Mouse (Mus musculus) CH12.LX (cell line): ENCODE results near the gene Tsen34. TPM values are rescaled to one million over a fixed set of nuclear protein-coding genes. Genes with fewer than 3 reads are reported as not detected.

Experiments used
- DNase-seq: peaks from one replicate; pipeline ENCODE4 v3.0.0-alpha.2; 2013; ENCODE audit errors: extremely low read depth
- H3K27ac ChIP-seq: 2 replicates; pipeline ENCODE4 v1.5.1; 2012; ENCODE audit warnings: low read depth, mild to moderate bottlenecking, control low read depth, moderate library complexity; ENCODE audit not compliant: insufficient read depth
- H3K27me3 ChIP-seq: replicated peaks from 2 replicates; pipeline ENCODE3; 2012; ENCODE audit warnings: inconsistent platforms
- H3K36me3 ChIP-seq, 2 experiments: replicated peaks in 1 of 2; 2 replicates each; pipeline versions ENCODE3 to v1.6.1; 2012; ENCODE audit warnings: inconsistent platforms in 1 of 2, low read length in 1 of 2, mild to moderate bottlenecking in 1 of 2, mixed read lengths in 1 of 2, moderate library complexity in 1 of 2; ENCODE audit not compliant: control insufficient read depth in 1 of 2, insufficient read depth in 1 of 2
- H3K4me1 ChIP-seq, 2 experiments: 2 replicates each; pipeline ENCODE4 v1.6.1; 2012; ENCODE audit warnings: inconsistent platforms in 1 of 2, moderate library complexity in 1 of 2; ENCODE audit not compliant: insufficient read depth in 2 of 2, control insufficient read depth in 1 of 2
- H3K4me2 ChIP-seq: 2 replicates; pipeline ENCODE4 v1.6.1; 2012; ENCODE audit warnings: low read depth, mild to moderate bottlenecking, control low read depth; ENCODE audit not compliant: poor library complexity, insufficient read depth, severe bottlenecking
- H3K4me3 ChIP-seq, 3 experiments: fragments of 150-350 bp in 1 of 3; sonication (generic) in 1 of 3; replicated peaks in 1 of 3; 2 replicates each; pipeline versions ENCODE3 to v1.5.1; 2011 to 2012; ENCODE audit warnings: low read depth in 2 of 3, low read length in 2 of 3, mild to moderate bottlenecking in 2 of 3, moderate library complexity in 2 of 3, control low read depth in 1 of 3, improper control_type of control experiment in 1 of 3, inconsistent platforms in 1 of 3, mixed read lengths in 1 of 3; ENCODE audit not compliant: poor library complexity in 1 of 3
- H3K79me2 ChIP-seq: replicated peaks from 2 replicates; pipeline ENCODE4 v1.6.1; 2012; ENCODE audit warnings: mild to moderate bottlenecking, moderate library complexity; ENCODE audit not compliant: control insufficient read depth, poor library complexity, insufficient read depth, severe bottlenecking; ENCODE audit errors: extremely low read depth
- H3K9ac ChIP-seq: 2 replicates; pipeline ENCODE4 v1.6.1; 2012; ENCODE audit warnings: low read depth, mild to moderate bottlenecking, control low read depth, moderate library complexity; ENCODE audit not compliant: insufficient read depth
- H3K9me3 ChIP-seq: replicated peaks from 2 replicates; pipeline ENCODE3; 2012; ENCODE audit warnings: low read length, inconsistent platforms, mixed read lengths
- BHLHE40 ChIP-seq: IDR thresholded peaks from 2 replicates; pipeline ENCODE4 v1.6.1; 2011; ENCODE audit warnings: mild to moderate bottlenecking, low read depth, low read length, improper control_type of control experiment
- CHD1 ChIP-seq: IDR thresholded peaks from 2 replicates; pipeline ENCODE4 v1.6.1; 2012; ENCODE audit warnings: low read depth, low read length, improper control_type of control experiment, inconsistent platforms
- CHD2 ChIP-seq: IDR thresholded peaks from 2 replicates; pipeline ENCODE4 v1.6.1; 2011; ENCODE audit warnings: low read length, improper control_type of control experiment
- CTCF ChIP-seq, 2 experiments: IDR thresholded peaks in 1 of 2; conservative IDR thresholded peaks in 1 of 2; 2 replicates each; pipeline ENCODE4 v1.5.1; 2011 to 2012; ENCODE audit warnings: low read depth in 2 of 2, low read length in 2 of 2, improper control_type of control experiment in 1 of 2, inconsistent platforms in 1 of 2, mild to moderate bottlenecking in 1 of 2, moderate library complexity in 1 of 2
- E2F4 ChIP-seq: IDR thresholded peaks from 2 replicates; pipeline ENCODE4 v1.6.1; 2011; ENCODE audit warnings: low read depth, low read length, improper control_type of control experiment; ENCODE audit not compliant: insufficient replicate concordance
- ELF1 ChIP-seq: IDR thresholded peaks from 2 replicates; pipeline ENCODE4 v1.6.1; 2014; ENCODE audit warnings: low read depth, mild to moderate bottlenecking, inconsistent platforms, low read length, improper control_type of control experiment
- EP300 ChIP-seq: IDR thresholded peaks from 2 replicates; pipeline ENCODE4 v1.6.1; 2011; ENCODE audit warnings: low read length, improper control_type of control experiment
- ETS1 ChIP-seq: conservative IDR thresholded peaks from 2 replicates; pipeline ENCODE4 v1.6.1; 2012; ENCODE audit warnings: low read depth, mild to moderate bottlenecking, inconsistent platforms, low read length, improper control_type of control experiment, moderate library complexity
- GABPA ChIP-seq: IDR thresholded peaks from 2 replicates; pipeline ENCODE4 v1.6.1; 2012; ENCODE audit warnings: low read depth, low read length, improper control_type of control experiment, inconsistent platforms; ENCODE audit not compliant: insufficient replicate concordance
- HCFC1 ChIP-seq: IDR thresholded peaks from 2 replicates; pipeline ENCODE4 v1.6.1; 2012; ENCODE audit warnings: low read depth, mild to moderate bottlenecking, inconsistent platforms, low read length, improper control_type of control experiment
- IRF4 ChIP-seq: IDR thresholded peaks from 2 replicates; pipeline ENCODE4 v1.6.1; 2014; ENCODE audit warnings: low read depth, mild to moderate bottlenecking, inconsistent platforms, low read length, improper control_type of control experiment
- JUN ChIP-seq: IDR thresholded peaks from 2 replicates; pipeline ENCODE4 v1.6.1; 2011; ENCODE audit warnings: low read depth, mild to moderate bottlenecking, low read length, improper control_type of control experiment, moderate library complexity; ENCODE audit not compliant: insufficient read depth
- JUND ChIP-seq: conservative IDR thresholded peaks from 2 replicates; pipeline ENCODE4 v1.6.1; 2011; ENCODE audit warnings: low read depth, low read length, improper control_type of control experiment
- KAT2A ChIP-seq: IDR thresholded peaks from 2 replicates; pipeline ENCODE4 v1.6.1; 2012; ENCODE audit warnings: low read length, improper control_type of control experiment, inconsistent platforms; ENCODE audit not compliant: insufficient replicate concordance
- MAFK ChIP-seq: IDR thresholded peaks from 2 replicates; pipeline ENCODE4 v1.6.1; 2011; ENCODE audit warnings: low read length, improper control_type of control experiment; ENCODE audit not compliant: insufficient replicate concordance
- MAX ChIP-seq: IDR thresholded peaks from 2 replicates; pipeline ENCODE4 v1.6.1; 2011; ENCODE audit warnings: low read length, improper control_type of control experiment
- MAZ ChIP-seq: IDR thresholded peaks from 2 replicates; pipeline ENCODE4 v1.6.1; 2012; ENCODE audit warnings: low read depth, mild to moderate bottlenecking, inconsistent platforms, low read length, improper control_type of control experiment, moderate library complexity
- MEF2A ChIP-seq: IDR thresholded peaks from 2 replicates; pipeline ENCODE4 v1.6.1; 2014; ENCODE audit warnings: low read depth, mild to moderate bottlenecking, inconsistent platforms, low read length, improper control_type of control experiment, borderline replicate concordance
- MXI1 ChIP-seq: IDR thresholded peaks from 2 replicates; pipeline ENCODE4 v1.6.1; 2011; ENCODE audit warnings: mild to moderate bottlenecking, low read depth, low read length, improper control_type of control experiment
- MYC ChIP-seq: IDR thresholded peaks from 2 replicates; pipeline ENCODE4 v1.6.1; 2011; ENCODE audit warnings: low read depth, mild to moderate bottlenecking, improper control_type of control experiment, low read length
- NELFE ChIP-seq: IDR thresholded peaks from 2 replicates; pipeline ENCODE4 v1.6.1; 2011; ENCODE audit warnings: low read depth, low read length, improper control_type of control experiment
- NRF1 ChIP-seq: IDR thresholded peaks from 2 replicates; pipeline ENCODE4 v1.6.1; 2014; ENCODE audit warnings: low read depth, mild to moderate bottlenecking, inconsistent platforms, low read length, improper control_type of control experiment, moderate library complexity
- PAX5 ChIP-seq: IDR thresholded peaks from 2 replicates; pipeline ENCODE4 v1.6.1; 2012; ENCODE audit warnings: low read length, inconsistent platforms, mixed read lengths
- POLR2A ChIP-seq: IDR thresholded peaks from 2 replicates; pipeline ENCODE4 v1.6.1; 2011; ENCODE audit warnings: low read depth, mild to moderate bottlenecking, improper control_type of control experiment, low read length
- POLR2AphosphoS2 ChIP-seq: IDR thresholded peaks from 2 replicates; pipeline ENCODE4 v1.6.1; 2011; ENCODE audit warnings: low read depth, low read length, improper control_type of control experiment
- RAD21 ChIP-seq: IDR thresholded peaks from 2 replicates; pipeline ENCODE4 v1.6.1; 2011; ENCODE audit warnings: low read depth, mild to moderate bottlenecking, low read length, improper control_type of control experiment, moderate library complexity
- RCOR1 ChIP-seq: conservative IDR thresholded peaks from 2 replicates; pipeline ENCODE4 v1.6.1; 2012; ENCODE audit warnings: low read depth, mild to moderate bottlenecking, inconsistent platforms, low read length, improper control_type of control experiment
- SIN3A ChIP-seq: IDR thresholded peaks from 2 replicates; pipeline ENCODE4 v1.6.1; 2012; ENCODE audit warnings: low read length, improper control_type of control experiment, inconsistent platforms
- SMC3 ChIP-seq: IDR thresholded peaks from 2 replicates; pipeline ENCODE4 v1.6.1; 2011; ENCODE audit warnings: low read depth, low read length, improper control_type of control experiment
- TBP ChIP-seq: conservative IDR thresholded peaks from 2 replicates; pipeline ENCODE4 v1.6.1; 2011; ENCODE audit warnings: low read depth, low read length, improper control_type of control experiment
- TCF12 ChIP-seq: IDR thresholded peaks from 2 replicates; pipeline ENCODE4 v1.6.1; 2014; ENCODE audit warnings: low read depth, mild to moderate bottlenecking, inconsistent platforms, low read length, improper control_type of control experiment
- UBTF ChIP-seq: IDR thresholded peaks from 2 replicates; pipeline ENCODE4 v1.6.1; 2012; ENCODE audit warnings: low read depth, mild to moderate bottlenecking, inconsistent platforms, low read length, improper control_type of control experiment, moderate library complexity
- USF1 ChIP-seq: IDR thresholded peaks from 2 replicates; pipeline ENCODE4 v1.6.1; 2014; ENCODE audit warnings: low read depth, mild to moderate bottlenecking, inconsistent platforms, low read length, improper control_type of control experiment
- USF2 ChIP-seq: conservative IDR thresholded peaks from 2 replicates; pipeline ENCODE4 v1.6.1; 2011; ENCODE audit warnings: low read depth, low read length, improper control_type of control experiment
- ZC3H11A ChIP-seq: IDR thresholded peaks from 2 replicates; pipeline ENCODE4 v1.6.1; 2012; ENCODE audit warnings: low read depth, mild to moderate bottlenecking, inconsistent platforms, low read length, improper control_type of control experiment
- ZKSCAN1 ChIP-seq: IDR thresholded peaks from 2 replicates; pipeline ENCODE4 v1.6.1; 2012; ENCODE audit warnings: low read depth, inconsistent platforms, low read length, improper control_type of control experiment, borderline replicate concordance
- ZMIZ1 ChIP-seq: IDR thresholded peaks from 2 replicates; pipeline ENCODE4 v1.6.1; 2012; ENCODE audit warnings: low read depth, mild to moderate bottlenecking, inconsistent platforms, low read length, improper control_type of control experiment
- ZNF384 ChIP-seq: IDR thresholded peaks from 2 replicates; pipeline ENCODE4 v1.6.1; 2012; ENCODE audit warnings: low read depth, low read length, improper control_type of control experiment, inconsistent platforms
- dilution Hi-C: fragments of 300-500 bp; cut with MboI; formaldehyde crosslinking; loops from 2 replicates; pipeline ENCODE4 v1.14.3; 2020; ENCODE audit warnings: low sequenced_read_pairs; ENCODE audit not compliant: extremely low pct_unique_long_range_greater_than_20kb, extremely low pct_ligation_motif_present
- in situ Hi-C: fragments of 300-500 bp; cut with MboI; formaldehyde crosslinking; loops from 3 replicates; pipeline ENCODE4 v1.14.3; 2019; ENCODE audit warnings: low sequenced_read_pairs, low pct_ligation_motif_present, low pct_unique_long_range_greater_than_20kb, mixed read lengths
- polyA plus RNA-seq: library from polyadenylated mRNA; unstranded; fragments of >175 nt; gene quantifications from 2 replicates; pipeline ENCODE4 v1.2.1, GENCODE M21; 2012; ENCODE audit warnings: low read depth; ENCODE audit not compliant: insufficient read length
- total RNA-seq, 2 experiments: library from RNA; depleted of rRNA; stranded (reverse); fragments of 300-350 nt in 1 of 2; fragments of >200 nt in 1 of 2; gene quantifications; 2 replicates each; pipeline ENCODE4 v1.2.3; 2012 to 2014

Tsen34 gene
- total and polyA plus RNA-seq, 3 experiments, result 23.1 to 40.2 (median 34.8) TPM

- Histone ChIP-seq H3K9ac (peak within 1 kb of the TSS; percentile 89), H3K27me3 (no peaks in the 10 kb centered on the region), H3K27ac (peak within 1 kb of the TSS; percentile 73), H3K79me2 (peaks cover 30% of the 10 kb centered on the region), H3K9me3 (no peaks in the 10 kb centered on the region), H3K4me3 (peak within 1 kb of the TSS; percentile 68 to 98 (median 86)), H3K4me1 (peaks cover 2 to 28% of the 10 kb centered on the region in 2 experiments; a peak in 3 of 4 replicates), H3K36me3 (peaks cover 46 to 55% of the 10 kb centered on the region in 2 experiments), H3K4me2 (peak within 1 kb of the TSS; percentile 72)
- peak; percentile 96 for DNase-seq
- in situ Hi-C loops, result no loop called here
- no peak for TF ChIP-seq MYC
- no peak for TF ChIP-seq IRF4
- TF ChIP-seq MAZ, result 0 out of 2 replicates have a peak, but pooled peaks have one; percentile 19
- TF ChIP-seq SMC3, result no peak
- no peak; the same call in 1 of the 2 replicates for TF ChIP-seq GABPA
- TF ChIP-seq NELFE, result peak; percentile 100
- no peak for TF ChIP-seq USF2
- TF ChIP-seq POLR2AphosphoS2, result peak; percentile 100
- no peak for TF ChIP-seq BHLHE40
- no peak for TF ChIP-seq ZNF384
- no peak; the same call in 1 of the 2 replicates for TF ChIP-seq MXI1
- TF ChIP-seq KAT2A, result 0 out of 2 replicates have a peak, but pooled peaks have one; percentile 76
- TF ChIP-seq JUN, result peak; percentile 81
- TF ChIP-seq TBP, result peak; percentile 99
- TF ChIP-seq MEF2A, result peak; percentile 66; the same call in 1 of the 2 replicates
- TF ChIP-seq ZMIZ1, result peak; percentile 99
- TF ChIP-seq NRF1, result peak; percentile 84
- TF ChIP-seq ELF1, result peak; percentile 58; the same call in 1 of the 2 replicates
- no peak for TF ChIP-seq ETS1
- no peak for TF ChIP-seq UBTF
- no peak for TF ChIP-seq ZC3H11A
- peak; percentile 84 for TF ChIP-seq HCFC1
- no peak for TF ChIP-seq CHD2
- TF ChIP-seq MAX, result no peak
- peak; percentile 97 for TF ChIP-seq TCF12
- TF ChIP-seq RCOR1, result no peak
- 0 out of 2 replicates have a peak, but pooled peaks have one; percentile 27 for TF ChIP-seq E2F4
- TF ChIP-seq SIN3A, result peak; percentile 53; the same call in 1 of the 2 replicates
- TF ChIP-seq POLR2A, result peak; percentile 100
- TF ChIP-seq PAX5, result no peak
- TF ChIP-seq MAFK, result peak; percentile 50; the same call in 1 of the 2 replicates
- TF ChIP-seq RAD21, result no peak
- TF ChIP-seq CHD1, result no peak; the same call in 1 of the 2 replicates
- TF ChIP-seq CTCF (conservative IDR thresholded peaks at IDR 0.05 in 1 of 2, IDR thresholded peaks at IDR 0.05 in 1 of 2; ENCODE audit: low read depth in 2 of 2, low read length in 2 of 2), result no peak
- no peak for TF ChIP-seq EP300
- no peak for TF ChIP-seq ZKSCAN1
- no peak for TF ChIP-seq USF1
- peak; percentile 83 for TF ChIP-seq JUND
- dilution Hi-C loops, result no loop called here
Observed at GRCm38 (mm10) chr7:3703879-3704441, 11.3 kb downstream of the Tsen34 start, which contains the start of gene Rps9. Gene Rps9 (plus strand): TSS chr7:3703993.
